ENCODE assay signal across 24 mouse cellular contexts in the genomic region with DNA sequence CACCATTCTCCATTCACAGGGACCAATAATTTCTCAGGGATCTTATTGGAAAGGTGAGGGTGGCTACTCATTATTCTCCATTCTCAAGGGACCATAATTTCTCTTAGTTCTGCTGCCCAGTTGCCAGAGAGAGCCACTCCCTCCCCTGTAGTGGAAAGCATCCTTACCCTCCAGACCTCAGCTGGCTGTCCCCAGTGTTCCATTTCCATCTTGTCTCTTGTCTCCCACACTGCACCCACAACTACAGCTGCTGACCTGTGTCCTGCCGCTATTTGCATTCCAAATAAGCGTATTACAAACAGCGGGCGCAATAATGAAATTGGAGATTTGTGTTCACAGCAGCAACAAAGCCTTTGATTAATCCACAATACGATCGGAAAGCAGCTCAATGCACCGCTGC. TPM values are rescaled to one million over a fixed set of nuclear protein-coding genes. Genes with fewer than 3 reads are reported as not detected.
DNase-seq lines count a peak whose midpoint lies in the region; ATAC-seq lines count a peak whose summit lies in the region.
"Had no signal": no experiment of that assay in that cellular context is flagged by ENCODE, and none has a peak within 500 bp of the region (broad histone marks: within the 10 kb centered on the region; RNA-seq: fewer than 3 reads in every experiment).

No protein-coding gene starts in this region.

- 0 out of 2 replicates have a peak overlapping the region, but pooled peaks have one; percentile 5 for H3K27ac ChIP-seq in embryonic facial prominence, embryonic 15.5 days (replicated peaks)
- H3K27ac ChIP-seq in embryonic facial prominence, embryonic 10.5 days (replicated peaks) = no peak overlapping the region
- H3K27ac ChIP-seq in hindbrain, embryonic 11.5 days (ENCODE audit: low read depth, low read length) = 0 out of 2 replicates have a peak overlapping the region, but pooled peaks have one; percentile 47
- no peak overlapping the region for H3K27ac ChIP-seq in hindbrain, embryonic 16.5 days (ENCODE audit: low read depth, low read length)
- H3K27ac ChIP-seq: kidney, embryonic 15.5 days; left cerebral cortex, adult 2 months; limb, embryonic 10.5 days; liver, embryonic 15.5 days; lung, embryonic 15.5 days; macrophage; stomach, embryonic 15.5 days had no signal

- H3K4me3 ChIP-seq in embryonic facial prominence, embryonic 15.5 days (replicated peaks) = no peak overlapping the region
- H3K4me3 ChIP-seq in embryonic facial prominence, embryonic 10.5 days = no peak overlapping the region
- no peak overlapping the region for H3K4me3 ChIP-seq in hindbrain, embryonic 11.5 days (ENCODE audit: low read depth, low read length)
- no peak overlapping the region for H3K4me3 ChIP-seq in hindbrain, embryonic 16.5 days (ENCODE audit: low read length)
- H3K4me3 ChIP-seq: kidney, embryonic 15.5 days; left cerebral cortex, adult 2 months; limb, embryonic 10.5 days; liver, embryonic 15.5 days; lung, embryonic 15.5 days; stomach, embryonic 15.5 days had no signal

- H3K27me3 ChIP-seq in embryonic facial prominence, embryonic 15.5 days = no peaks in the 10 kb centered on the region
- no peaks in the 10 kb centered on the region for H3K27me3 ChIP-seq in embryonic facial prominence, embryonic 10.5 days (replicated peaks; ENCODE audit: low read depth, poor library complexity, severe bottlenecking)
- no peaks in the 10 kb centered on the region for H3K27me3 ChIP-seq in hindbrain, embryonic 11.5 days (ENCODE audit: control insufficient read depth, insufficient read depth, low read length)
- H3K27me3 ChIP-seq in hindbrain, embryonic 16.5 days (replicated peaks; ENCODE audit: control insufficient read depth, insufficient read depth, low read length) = no peaks in the 10 kb centered on the region
- H3K27me3 ChIP-seq: kidney, embryonic 15.5 days; liver, embryonic 15.5 days; lung, embryonic 15.5 days; stomach, embryonic 15.5 days had no signal

- 79% methylated on average over 7 of the region's 7 CpGs for WGBS in embryonic facial prominence, embryonic 15.5 days
- 87% methylated on average over 7 of the region's 7 CpGs for WGBS in embryonic facial prominence, embryonic 10.5 days
- WGBS in hindbrain, embryonic 11.5 days = 48% methylated on average over 7 of the region's 7 CpGs
- 41% methylated on average over 7 of the region's 7 CpGs for WGBS in hindbrain, embryonic 16.5 days

- no peak overlapping the region for H3K9ac ChIP-seq in embryonic facial prominence, embryonic 15.5 days
- no peak overlapping the region for H3K9ac ChIP-seq in hindbrain, embryonic 11.5 days (ENCODE audit: low read depth, low read length)
- no peak overlapping the region for H3K9ac ChIP-seq in hindbrain, embryonic 16.5 days (ENCODE audit: low read depth, low read length)
- H3K9ac ChIP-seq: kidney, embryonic 15.5 days; liver, embryonic 15.5 days; lung, embryonic 15.5 days; stomach, embryonic 15.5 days had no signal

- DNase-seq in embryonic facial prominence, embryonic 10.5 days (ENCODE audit: low spot score) = no peak
- DNase-seq in hindbrain, embryonic 11.5 days (ENCODE audit: low spot score) = no peak
- DNase-seq in retina, adult 2 months (ENCODE audit: low read depth, low spot score) = peak; percentile 40
- DNase-seq in retina, embryonic 14.5 days (ENCODE audit: low spot score) = no peak
- DNase-seq in retina, postnatal 1 day = peak; percentile 24
- no peak for DNase-seq in cerebellum, adult 9-10 months
- DNase-seq: adrenal gland, postnatal 10 days; cerebellum, adult 8-10 months; gastrocnemius, postnatal 36 days; kidney, adult 11 months; kidney, postnatal 36 days; liver; right cerebral cortex, adult 18-20 months; thymus, postnatal 25 days had no signal

- H3K9me3 ChIP-seq in embryonic facial prominence, embryonic 15.5 days (replicated peaks) = no peaks in the 10 kb centered on the region
- no peaks in the 10 kb centered on the region for H3K9me3 ChIP-seq in embryonic facial prominence, embryonic 10.5 days
- H3K9me3 ChIP-seq in hindbrain, embryonic 11.5 days (ENCODE audit: control insufficient read depth, low read length) = no peaks in the 10 kb centered on the region
- no peaks in the 10 kb centered on the region for H3K9me3 ChIP-seq in hindbrain, embryonic 16.5 days (ENCODE audit: control insufficient read depth, low read length)
- H3K9me3 ChIP-seq: kidney, embryonic 15.5 days; limb, embryonic 10.5 days; liver, embryonic 15.5 days; lung, embryonic 15.5 days; stomach, embryonic 15.5 days had no signal

- ATAC-seq in embryonic facial prominence, embryonic 15.5 days (ENCODE audit: insufficient number of reproducible peaks, low FRiP score, low TSS enrichment, low read depth) = no peak
- ATAC-seq in hindbrain, embryonic 11.5 days (ENCODE audit: low FRiP score) = no peak
- ATAC-seq in hindbrain, embryonic 16.5 days = no peak
- ATAC-seq: activated CD4-positive, CD25-positive, alpha-beta regulatory T cell, adult 4 months had no signal

- H3K4me1 ChIP-seq in embryonic facial prominence, embryonic 15.5 days = peaks cover 16% of the 10 kb centered on the region
- peaks cover 39% of the 10 kb centered on the region for H3K4me1 ChIP-seq in embryonic facial prominence, embryonic 10.5 days
- peaks cover 7% of the 10 kb centered on the region; the same call in 1 of the 2 replicates for H3K4me1 ChIP-seq in hindbrain, embryonic 11.5 days (replicated peaks; ENCODE audit: control insufficient read depth, insufficient read depth, low read length)
- peaks cover 31% of the 10 kb centered on the region for H3K4me1 ChIP-seq in hindbrain, embryonic 16.5 days (ENCODE audit: control insufficient read depth, insufficient read depth, low read depth, low read length)
- H3K4me1 ChIP-seq: liver, embryonic 15.5 days; stomach, embryonic 15.5 days had no signal

- no peaks in the 10 kb centered on the region for H3K36me3 ChIP-seq in embryonic facial prominence, embryonic 15.5 days
- peaks cover 24% of the 10 kb centered on the region for H3K36me3 ChIP-seq in embryonic facial prominence, embryonic 10.5 days (replicated peaks)
- H3K36me3 ChIP-seq in hindbrain, embryonic 11.5 days (ENCODE audit: control insufficient read depth, insufficient read depth, low read length) = no peaks in the 10 kb centered on the region
- H3K36me3 ChIP-seq in hindbrain, embryonic 16.5 days (ENCODE audit: control insufficient read depth, insufficient read depth, low read length) = no peaks in the 10 kb centered on the region
- H3K36me3 ChIP-seq: kidney, embryonic 15.5 days; liver, embryonic 15.5 days; lung, embryonic 15.5 days; stomach, embryonic 15.5 days had no signal

- H3K4me2 ChIP-seq in embryonic facial prominence, embryonic 15.5 days (replicated peaks) = no peak overlapping the region
- no peak overlapping the region for H3K4me2 ChIP-seq in hindbrain, embryonic 11.5 days (replicated peaks; ENCODE audit: low read depth, low read length)
- H3K4me2 ChIP-seq in hindbrain, embryonic 16.5 days (ENCODE audit: low read length) = no peak overlapping the region
- H3K4me2 ChIP-seq: kidney, embryonic 15.5 days; liver, embryonic 15.5 days; lung, embryonic 15.5 days; stomach, embryonic 15.5 days had no signal

RNA-seq across cellular contexts. Expression of a gene that starts 46.3 kb away (rescaled TPM):
- polyA plus RNA-seq in embryonic facial prominence, embryonic 15.5 days (2015; fragmentation: Nextera tagmentation; extraction: Ambion mirVana) = 163 and 172 TPM in 2 replicates
- polyA plus RNA-seq in embryonic facial prominence, embryonic 10.5 days (2016; fragmentation: Nextera tagmentation; extraction: Ambion mirVana) = 288 and 317 TPM in 2 replicates
- 1,051 and 1,521 TPM in 2 replicates for polyA plus RNA-seq in hindbrain, embryonic 11.5 days (2014; fragmentation: Nextera tagmentation; extraction: Ambion mirVana)
- polyA plus RNA-seq in hindbrain, embryonic 16.5 days (2015; fragmentation: Nextera tagmentation; extraction: Ambion mirVana) = 1,907 and 2,195 TPM in 2 replicates

Comparison
In these comparisons a context has a peak if more than half of its experiments do, and no peak if none do; other contexts are left out.
1. H3K27ac ChIP-seq: peak in embryonic facial prominence, embryonic 15.5 days (single experiment) and hindbrain, embryonic 11.5 days (single experiment); none in embryonic facial prominence, embryonic 10.5 days (single experiment) and hindbrain, embryonic 16.5 days (single experiment).
2. DNase-seq: peak in retina, adult 2 months (single experiment) and retina, postnatal 1 day (single experiment); none in embryonic facial prominence, embryonic 10.5 days (single experiment), hindbrain, embryonic 11.5 days (single experiment), retina, embryonic 14.5 days (single experiment) and cerebellum, adult 9-10 months (single experiment).